Mouse (Mus musculus) T-cell, adult 2 months (primary cell): ENCODE measurements around the gene Kyat1.

Source experiments
- DNase-seq: peaks from one replicate; pipeline ENCODE4 v3.0.0; 2022; ENCODE audit warnings: low spot score

Kyat1 gene

GRCm38 (mm10) chr2:30205629-30206357 lies at the start of gene Kyat1:
Gene Kyat1, minus strand, starts transcription at chr2:30205847.
- peak; percentile 95 for DNase-seq

- DNase-seq, result peak; percentile 60
These were observed 48.2 kb upstream of the Kyat1 start for GRCm38 (mm10) chr2:30253809-30254208.

GRCm38 (mm10) chr2:30252521-30252920 lies 46.9 kb upstream of the Kyat1 start:
- no peak for DNase-seq

GRCm38 (mm10) chr2:30251417-30252104 lies 45.9 kb upstream of the Kyat1 start:
- DNase-seq, result peak; percentile 91

- no peak for DNase-seq
These were observed 44.8 kb upstream of the Kyat1 start for GRCm38 (mm10) chr2:30250166-30251128.

GRCm38 (mm10) chr2:30249182-30249581 lies 43.5 kb upstream of the Kyat1 start:
- DNase-seq, result no peak

GRCm38 (mm10) chr2:30247681-30248080 lies 42.0 kb upstream of the Kyat1 start:
- DNase-seq, result no peak

GRCm38 (mm10) chr2:30247036-30247435 lies 41.4 kb upstream of the Kyat1 start:
- no peak for DNase-seq

- DNase-seq, result no peak
These were observed 39.0 kb upstream of the Kyat1 start for GRCm38 (mm10) chr2:30244595-30245178.

- no peak for DNase-seq
These were observed 37.7 kb upstream of the Kyat1 start for GRCm38 (mm10) chr2:30243391-30243790.

GRCm38 (mm10) chr2:30242509-30242908 lies 36.9 kb upstream of the Kyat1 start:
- no peak for DNase-seq

GRCm38 (mm10) chr2:30240267-30240666 lies 34.6 kb upstream of the Kyat1 start, which contains the start of gene Gm28035:
Gene Gm28035, plus strand, starts transcription at chr2:30240567.
- DNase-seq, result no peak

GRCm38 (mm10) chr2:30239777-30240176 lies 34.1 kb upstream of the Kyat1 start:
- no peak for DNase-seq

GRCm38 (mm10) chr2:30238906-30239465 lies 33.3 kb upstream of the Kyat1 start:
- DNase-seq, result no peak

- DNase-seq, result peak; percentile 60
These were observed 32.2 kb upstream of the Kyat1 start for GRCm38 (mm10) chr2:30237881-30238280.

- peak; percentile 100 for DNase-seq
These were observed 31.7 kb upstream of the Kyat1 start, which contains the start of gene Lrrc8a for GRCm38 (mm10) chr2:30237199-30237880. Gene Lrrc8a, plus strand, starts transcription at chr2:30237715.

GRCm38 (mm10) chr2:30236426-30237198 lies 31.0 kb upstream of the Kyat1 start:
- DNase-seq, result no peak

GRCm38 (mm10) chr2:30235593-30235992 lies 29.9 kb upstream of the Kyat1 start:
- no peak for DNase-seq

- no peak for DNase-seq
These were observed 10.6 kb upstream of the Kyat1 start for GRCm38 (mm10) chr2:30216293-30216692.

- DNase-seq, result no peak
These were observed 9.8 kb upstream of the Kyat1 start for GRCm38 (mm10) chr2:30215493-30215892.
